17 mouse cellular contexts compared by ENCODE assay signal in genomic region chr17:27657123-27657522, GRCm38 (mm10). TPM values are rescaled to one million over a fixed set of nuclear protein-coding genes. Genes with fewer than 3 reads are reported as not detected.
DNase-seq lines count a peak whose midpoint lies in the region; ATAC-seq lines count a peak whose summit lies in the region.
"Had no signal": no experiment of that assay in that cellular context is flagged by ENCODE, and none has a peak within 500 bp of the region (broad histone marks: within the 10 kb centered on the region; RNA-seq: fewer than 3 reads in every experiment).

No protein-coding gene starts in this region.

- H3K9ac ChIP-seq in hindbrain, embryonic 15.5 days, result 0 out of 2 replicates have a peak overlapping the region, but pooled peaks have one; percentile 73
- H3K9ac ChIP-seq in hindbrain, embryonic 11.5 days (ENCODE audit: low read depth, low read length), result no peak overlapping the region
- no peak overlapping the region for H3K9ac ChIP-seq in neural tube, embryonic 15.5 days (replicated peaks)
- H3K9ac ChIP-seq in kidney, embryonic 15.5 days, result no peak overlapping the region
- H3K9ac ChIP-seq: embryonic facial prominence, embryonic 15.5 days; liver, embryonic 14.5 days had no signal

- 0 out of 2 replicates have a peak overlapping the region, but pooled peaks have one; percentile 83 for H3K4me3 ChIP-seq in hindbrain, embryonic 15.5 days
- no peak overlapping the region for H3K4me3 ChIP-seq in hindbrain, embryonic 11.5 days (ENCODE audit: low read depth, low read length)
- H3K4me3 ChIP-seq in neural tube, embryonic 15.5 days (replicated peaks), result no peak overlapping the region
- H3K4me3 ChIP-seq in kidney, embryonic 15.5 days (replicated peaks), result no peak overlapping the region
- H3K4me3 ChIP-seq: embryonic facial prominence, embryonic 15.5 days had no signal

- no peak for ATAC-seq in hindbrain, embryonic 15.5 days (ENCODE audit: low FRiP score, low read depth)
- no peak for ATAC-seq in hindbrain, embryonic 11.5 days (ENCODE audit: low FRiP score)
- no peak for ATAC-seq in neural tube, embryonic 15.5 days (ENCODE audit: low FRiP score)
- ATAC-seq in kidney, embryonic 15.5 days (replicated peaks; ENCODE audit: low FRiP score), result no peak
- ATAC-seq: forebrain, embryonic 14.5 days had no signal

- no peaks in the 10 kb centered on the region for H3K27me3 ChIP-seq in hindbrain, embryonic 15.5 days
- H3K27me3 ChIP-seq in hindbrain, embryonic 11.5 days (ENCODE audit: control insufficient read depth, insufficient read depth, low read length), result peaks cover 12% of the 10 kb centered on the region
- H3K27me3 ChIP-seq in neural tube, embryonic 15.5 days (replicated peaks), result no peaks in the 10 kb centered on the region
- H3K27me3 ChIP-seq in kidney, embryonic 15.5 days, result peaks cover 46% of the 10 kb centered on the region

- peaks cover 28% of the 10 kb centered on the region for H3K4me1 ChIP-seq in hindbrain, embryonic 15.5 days (replicated peaks)
- peaks cover 4% of the 10 kb centered on the region; the same call in 1 of the 2 replicates for H3K4me1 ChIP-seq in hindbrain, embryonic 11.5 days (replicated peaks; ENCODE audit: control insufficient read depth, insufficient read depth, low read length)
- peaks cover 29% of the 10 kb centered on the region for H3K4me1 ChIP-seq in neural tube, embryonic 15.5 days
- H3K4me1 ChIP-seq in kidney, embryonic 15.5 days, result peaks cover 19% of the 10 kb centered on the region

- H3K4me2 ChIP-seq in hindbrain, embryonic 15.5 days, result peak overlapping the region; percentile 83
- no peak overlapping the region for H3K4me2 ChIP-seq in hindbrain, embryonic 11.5 days (replicated peaks; ENCODE audit: low read depth, low read length)
- H3K4me2 ChIP-seq in neural tube, embryonic 15.5 days, result peak overlapping the region; percentile 73
- H3K4me2 ChIP-seq in kidney, embryonic 15.5 days, result no peak overlapping the region
- H3K4me2 ChIP-seq: embryonic facial prominence, embryonic 15.5 days had no signal

- H3K36me3 ChIP-seq in hindbrain, embryonic 15.5 days, result no peaks in the 10 kb centered on the region
- no peaks in the 10 kb centered on the region for H3K36me3 ChIP-seq in hindbrain, embryonic 11.5 days (ENCODE audit: control insufficient read depth, insufficient read depth, low read length)
- H3K36me3 ChIP-seq in neural tube, embryonic 15.5 days, result no peaks in the 10 kb centered on the region
- no peaks in the 10 kb centered on the region for H3K36me3 ChIP-seq in kidney, embryonic 15.5 days
- H3K36me3 ChIP-seq: embryonic facial prominence, embryonic 15.5 days had no signal

- no peaks in the 10 kb centered on the region for H3K9me3 ChIP-seq in hindbrain, embryonic 15.5 days
- H3K9me3 ChIP-seq in hindbrain, embryonic 11.5 days (ENCODE audit: control insufficient read depth, low read length), result no peaks in the 10 kb centered on the region
- H3K9me3 ChIP-seq in neural tube, embryonic 15.5 days (replicated peaks), result no peaks in the 10 kb centered on the region
- no peaks in the 10 kb centered on the region for H3K9me3 ChIP-seq in kidney, embryonic 15.5 days (replicated peaks)
- H3K9me3 ChIP-seq: embryonic facial prominence, embryonic 15.5 days had no signal

- no peak overlapping the region for H3K27ac ChIP-seq in hindbrain, embryonic 15.5 days (replicated peaks)
- H3K27ac ChIP-seq in hindbrain, embryonic 11.5 days (ENCODE audit: low read depth, low read length), result no peak overlapping the region
- H3K27ac ChIP-seq in neural tube, embryonic 15.5 days (replicated peaks), result no peak overlapping the region
- no peak overlapping the region for H3K27ac ChIP-seq in kidney, embryonic 15.5 days
- H3K27ac ChIP-seq: embryonic facial prominence, embryonic 15.5 days; liver, embryonic 14.5 days had no signal

- DNase-seq in hindbrain, embryonic 11.5 days (ENCODE audit: low spot score), result no peak
- DNase-seq in right cerebral cortex, postnatal 10 days (ENCODE audit: low spot score in 2 of 2), result peak; percentile 42 to 63
- DNase-seq in right cerebral cortex, postnatal 36 days (ENCODE audit: low spot score in 2 of 2), result no peak
- peak; percentile 89 for DNase-seq in cerebellum, adult 9-11 months
- DNase-seq in spleen, adult 18-20 months, result no peak
- DNase-seq: gastrocnemius, postnatal 10 days; heart, postnatal 36 days; kidney, adult 8-10 months; lung, postnatal 10 days; retina, postnatal 1 day had no signal

- 63% methylated on average over 8 of the region's 8 CpGs for whole genome bisulfite sequencing in hindbrain, embryonic 15.5 days
- WGBS in hindbrain, embryonic 11.5 days, result 60% methylated on average over 8 of the region's 8 CpGs
- WGBS in neural tube, embryonic 15.5 days, result 73% methylated on average over 8 of the region's 8 CpGs
- WGBS in kidney, embryonic 15.5 days, result 66% methylated on average over 8 of the region's 8 CpGs

RNA-seq across cellular contexts. Expression of gene Pacsin1, which starts 1.8 kb away (rescaled TPM):
- polyA plus RNA-seq in hindbrain, embryonic 15.5 days (2015; fragmentation: Nextera tagmentation; extraction: Ambion mirVana), result 55.1 and 61.9 TPM in 2 replicates
- 3.5 and 3.7 TPM in 2 replicates for polyA plus RNA-seq in hindbrain, embryonic 11.5 days (2014; fragmentation: Nextera tagmentation; extraction: Ambion mirVana)
- polyA plus RNA-seq in neural tube, embryonic 15.5 days (2015; fragmentation: Nextera tagmentation; extraction: Ambion mirVana), result 62.6 and 66.7 TPM in 2 replicates
- polyA plus RNA-seq in kidney, embryonic 15.5 days (2015; fragmentation: Nextera tagmentation; extraction: Ambion mirVana), result 0.99 and 1.5 TPM in 2 replicates

RNA-seq across cellular contexts. Expression of gene Rps10, which starts 20.7 kb away (rescaled TPM):
- polyA plus RNA-seq in hindbrain, embryonic 15.5 days (2015; fragmentation: Nextera tagmentation; extraction: Ambion mirVana), result 455 and 507 TPM in 2 replicates
- polyA plus RNA-seq in hindbrain, embryonic 11.5 days (2014; fragmentation: Nextera tagmentation; extraction: Ambion mirVana), result 817 and 827 TPM in 2 replicates
- polyA plus RNA-seq in neural tube, embryonic 15.5 days (2015; fragmentation: Nextera tagmentation; extraction: Ambion mirVana), result 483 and 558 TPM in 2 replicates
- polyA plus RNA-seq in kidney, embryonic 15.5 days (2015; fragmentation: Nextera tagmentation; extraction: Ambion mirVana), result 973 and 1,016 TPM in 2 replicates

RNA-seq across cellular contexts. Expression of gene RPS10-NUDT3, which starts 22.1 kb away (rescaled TPM):
- not detected in 2 replicates for polyA plus RNA-seq in hindbrain, embryonic 15.5 days (2015; fragmentation: Nextera tagmentation; extraction: Ambion mirVana)
- polyA plus RNA-seq in hindbrain, embryonic 11.5 days (2014; fragmentation: Nextera tagmentation; extraction: Ambion mirVana), result not detected in 2 replicates
- not detected in 2 replicates for polyA plus RNA-seq in neural tube, embryonic 15.5 days (2015; fragmentation: Nextera tagmentation; extraction: Ambion mirVana)
- not detected in 2 replicates for polyA plus RNA-seq in kidney, embryonic 15.5 days (2015; fragmentation: Nextera tagmentation; extraction: Ambion mirVana)
- polyA plus RNA-seq: embryonic facial prominence, embryonic 15.5 days; forebrain, embryonic 14.5 days; limb, embryonic 11.5 days; liver, embryonic 14.5 days had no signal

RNA-seq across cellular contexts. Expression of gene Nudt3, which starts 33.8 kb away (rescaled TPM):
- 247 and 265 TPM in 2 replicates for polyA plus RNA-seq in hindbrain, embryonic 15.5 days (2015; fragmentation: Nextera tagmentation; extraction: Ambion mirVana)
- 53.3 and 61.2 TPM in 2 replicates for polyA plus RNA-seq in hindbrain, embryonic 11.5 days (2014; fragmentation: Nextera tagmentation; extraction: Ambion mirVana)
- 229 and 253 TPM in 2 replicates for polyA plus RNA-seq in neural tube, embryonic 15.5 days (2015; fragmentation: Nextera tagmentation; extraction: Ambion mirVana)
- 75.2 and 81.5 TPM in 2 replicates for polyA plus RNA-seq in kidney, embryonic 15.5 days (2015; fragmentation: Nextera tagmentation; extraction: Ambion mirVana)

Comparison
In these comparisons a context has a peak if more than half of its experiments do, and no peak if none do; other contexts are left out.
1. H3K4me2 ChIP-seq: peak in hindbrain, embryonic 15.5 days (single experiment) and neural tube, embryonic 15.5 days (single experiment); none in hindbrain, embryonic 11.5 days (single experiment) and kidney, embryonic 15.5 days (single experiment).
2. DNase-seq: peak in right cerebral cortex, postnatal 10 days (2 of 2) and cerebellum, adult 9-11 months (single experiment); none in hindbrain, embryonic 11.5 days (single experiment), right cerebral cortex, postnatal 36 days (0 of 2) and spleen, adult 18-20 months (0 of 2).
3. RNA of gene Pacsin1, which starts 1.8 kb away (polyA plus RNA-seq): 62.6 to 66.7 TPM in neural tube, embryonic 15.5 days and 55.1 to 61.9 TPM in hindbrain, embryonic 15.5 days; 3.5 to 3.7 TPM in hindbrain, embryonic 11.5 days and 0.99 to 1.5 TPM in kidney, embryonic 15.5 days; every median in the first group is over 10 times any median in the second.